Mouse (Mus musculus): ENCODE measurements around the gene Dlgap1.

The Dlgap1 gene

GRCm38 (mm10) chr17:70738168-70738854 lies 769.4 kb downstream of the Dlgap1 start:
- DNase-seq: peak; percentile 66

GRCm38 (mm10) chr17:70739346-70739745 lies 770.5 kb downstream of the Dlgap1 start:
- DNase-seq: no peak

DNA sequence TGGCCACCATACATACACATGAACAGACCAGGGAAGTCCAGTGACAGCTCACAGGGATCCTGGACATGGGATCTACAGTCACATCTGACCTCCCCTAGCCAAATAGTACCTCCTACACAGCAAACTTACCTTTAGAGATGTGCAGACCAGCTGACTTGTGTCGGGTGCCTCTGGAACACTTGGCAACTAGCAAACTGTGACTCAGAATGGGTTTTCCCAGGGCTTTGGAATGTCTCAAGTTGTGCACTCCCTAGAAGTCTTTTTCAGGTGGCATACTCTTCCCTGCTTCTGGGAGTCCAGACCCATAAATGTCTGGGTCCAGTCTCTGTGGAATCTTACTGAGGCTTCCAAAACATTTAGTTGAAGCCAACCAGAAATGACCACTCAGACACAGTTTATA lies 772.8 kb downstream of the Dlgap1 start:
- no peak for DNase-seq

GRCm38 (mm10) chr17:70744570-70745153 lies 775.8 kb downstream of the Dlgap1 start:
- DNase-seq: no peak

DNA sequence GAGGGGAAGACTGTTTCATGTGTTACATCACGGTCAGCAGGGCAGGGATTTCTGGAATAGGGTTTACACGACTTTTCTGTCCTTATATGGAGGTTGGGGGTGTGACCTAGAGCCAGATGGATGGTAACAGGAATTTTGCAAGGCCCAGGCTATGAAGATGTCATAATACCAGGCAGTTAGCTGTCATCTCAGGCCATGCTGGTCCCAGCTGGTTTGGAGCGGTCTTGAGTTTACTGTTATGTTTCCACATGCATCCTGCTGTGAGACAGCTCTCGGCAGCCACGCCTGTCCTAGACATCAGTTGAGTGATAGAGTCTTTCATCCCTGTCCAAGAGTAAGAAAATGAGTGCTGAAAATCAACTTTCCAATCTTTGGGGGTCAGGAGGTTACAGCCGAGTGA lies 776.5 kb downstream of the Dlgap1 start:
- no peak for DNase-seq

GRCm38 (mm10) chr17:70746379-70747079 lies 777.7 kb downstream of the Dlgap1 start:
- DNase-seq: no peak

- DNase-seq: no peak
Observed at GRCm38 (mm10) chr17:70747731-70748475, 779.0 kb downstream of the Dlgap1 start.

DNA sequence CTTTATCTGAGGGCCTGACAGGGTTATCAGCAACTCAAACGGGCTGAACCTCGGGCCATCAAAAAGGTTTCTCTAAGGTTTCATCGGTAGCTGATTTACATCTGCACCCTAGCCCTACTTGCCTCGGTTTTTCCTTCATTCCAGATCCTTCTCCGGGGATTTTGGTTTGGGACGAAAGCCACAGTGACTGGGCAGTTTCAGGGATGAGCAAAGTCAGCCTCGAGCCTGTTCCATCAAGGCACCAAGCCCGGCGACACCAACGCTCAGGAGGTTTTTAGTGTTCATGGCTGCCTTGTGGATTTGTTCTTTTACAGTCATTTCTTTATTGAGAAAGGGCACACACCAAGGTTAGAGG lies 779.6 kb downstream of the Dlgap1 start:
- no peak for DNase-seq

- no peak for DNase-seq
Observed at GRCm38 (mm10) chr17:70748964-70749650, 780.2 kb downstream of the Dlgap1 start.

DNA sequence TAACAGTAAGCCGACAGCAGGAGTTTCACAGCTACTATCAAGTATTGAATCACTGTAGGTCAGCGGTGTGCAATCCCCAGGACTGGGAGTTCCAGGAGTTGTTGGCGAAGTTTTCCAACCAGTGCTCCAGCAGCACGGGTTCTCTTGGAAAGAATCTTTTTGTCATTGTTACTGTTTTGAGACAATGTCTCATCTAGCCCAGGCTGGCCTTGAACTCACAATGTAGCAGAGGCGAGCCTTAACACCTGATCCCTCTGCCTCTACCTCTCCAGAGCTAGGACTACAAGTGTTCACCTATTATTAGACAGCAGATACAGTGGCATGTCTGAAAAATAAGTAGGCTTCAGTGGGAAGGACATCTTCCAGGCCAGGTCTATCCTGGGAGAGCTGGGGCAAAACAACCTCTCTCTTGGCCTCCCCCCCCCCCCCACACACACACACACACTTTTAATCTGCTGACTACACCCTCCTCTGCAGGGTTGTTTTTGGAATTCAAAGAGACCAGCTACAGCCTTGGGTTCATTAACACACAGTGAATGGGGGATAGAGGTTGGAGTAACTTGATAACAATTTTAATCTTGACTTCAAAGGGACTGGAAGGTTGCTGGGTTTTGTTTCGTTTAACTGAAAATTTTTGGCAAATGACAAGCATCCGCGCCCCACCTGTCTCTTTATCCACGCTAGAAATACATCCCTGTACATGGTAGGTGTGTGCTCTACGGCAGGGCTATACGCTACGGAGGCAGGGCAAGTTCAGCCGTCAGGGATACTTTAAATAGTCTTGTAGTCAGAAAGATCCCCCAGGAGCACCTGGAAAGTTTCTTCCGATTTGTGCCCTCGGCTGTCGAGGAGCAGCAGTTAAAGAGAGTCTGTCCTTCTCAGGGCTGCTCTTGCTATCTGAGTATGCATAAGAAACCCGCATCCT lies 781.6 kb downstream of the Dlgap1 start:
- DNase-seq: no peak

GRCm38 (mm10) chr17:70751161-70751651 lies 782.3 kb downstream of the Dlgap1 start:
- no peak for DNase-seq

DNA sequence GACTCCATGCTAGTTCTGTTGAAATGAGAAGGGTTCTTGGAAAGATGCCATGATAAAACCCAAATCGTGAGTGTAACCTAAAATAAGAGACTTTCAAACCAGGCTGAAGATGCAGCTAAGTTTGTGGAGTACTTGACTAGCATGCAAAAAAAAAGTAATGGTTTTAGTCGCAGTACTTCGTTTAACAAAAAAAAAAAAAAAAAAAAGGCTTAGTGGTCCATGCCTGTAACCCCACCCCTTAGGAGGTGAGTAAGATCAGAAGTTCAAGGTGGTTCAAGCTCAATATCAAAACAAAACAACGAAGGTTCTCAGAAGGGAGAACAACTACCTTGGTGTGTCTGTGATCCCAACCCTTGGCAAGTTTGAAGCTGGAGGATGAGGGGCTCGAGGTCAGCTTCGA lies 782.8 kb downstream of the Dlgap1 start:
- DNase-seq: no peak

DNA sequence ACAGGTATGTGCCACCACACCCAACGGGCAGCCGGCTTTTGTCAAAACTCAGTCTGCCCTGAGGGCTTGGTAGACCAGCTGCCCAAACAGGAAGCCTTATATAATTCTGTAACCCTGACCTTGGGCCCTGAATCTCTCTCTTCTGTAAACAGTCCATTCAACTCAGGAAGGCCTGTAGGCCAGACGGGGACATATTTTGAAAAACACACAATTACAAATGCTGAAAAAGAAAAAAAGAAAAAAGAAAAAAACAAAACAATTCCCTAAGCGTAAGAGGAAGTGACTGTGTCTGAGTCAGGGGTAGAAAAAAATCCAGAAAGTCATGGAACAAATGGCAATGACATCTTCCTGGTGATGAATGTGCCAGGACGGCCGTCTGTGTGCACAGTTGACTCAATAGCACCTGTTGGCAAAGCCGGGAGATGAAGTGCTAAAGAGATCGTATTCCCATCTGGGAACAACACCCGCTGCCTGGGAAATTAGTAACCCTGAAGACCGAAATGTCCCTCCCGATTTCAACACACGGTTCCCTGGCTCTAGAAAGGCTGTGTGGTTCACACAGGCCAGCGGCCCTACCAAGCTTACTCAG lies 784.7 kb downstream of the Dlgap1 start:
- no peak for DNase-seq

DNA sequence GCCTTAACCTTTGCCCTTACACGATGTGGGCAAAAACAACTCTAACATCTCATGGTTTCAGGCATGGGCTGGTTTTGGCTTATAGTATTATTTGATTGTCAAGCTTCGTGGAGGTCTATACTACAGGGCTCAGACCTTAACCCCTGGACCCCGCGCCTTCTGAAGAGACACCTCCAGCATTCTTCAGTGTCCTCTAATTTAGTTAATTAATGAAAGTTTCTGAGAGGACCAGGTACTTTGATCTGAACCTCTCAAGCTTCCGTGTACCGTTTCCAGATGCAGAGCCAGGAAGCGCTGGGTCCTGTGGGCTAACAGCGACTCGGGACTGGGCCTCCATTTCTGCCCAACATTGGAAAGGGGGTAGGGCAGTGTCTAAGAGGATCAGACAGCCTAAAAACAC lies 785.2 kb downstream of the Dlgap1 start:
- no peak for DNase-seq

DNA sequence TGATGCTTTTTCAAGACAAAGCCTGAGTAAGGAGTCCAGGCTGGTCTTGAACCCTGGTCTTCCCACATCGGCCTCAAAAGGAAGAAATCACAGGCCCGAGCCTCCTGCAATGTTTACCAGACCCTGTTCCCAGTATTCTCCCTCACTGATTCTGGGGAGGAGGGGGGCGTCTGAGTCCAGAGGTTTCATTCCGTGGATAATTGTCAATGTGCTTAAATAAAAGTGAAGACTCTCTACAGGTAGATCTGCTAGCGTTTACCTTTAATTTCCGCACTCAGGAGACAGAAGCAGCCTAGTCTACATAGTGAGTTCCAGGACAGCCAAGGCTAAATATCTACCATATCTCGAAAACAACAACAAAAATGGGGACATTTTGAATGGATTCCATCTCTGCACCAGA lies 785.8 kb downstream of the Dlgap1 start:
- no peak for DNase-seq

GRCm38 (mm10) chr17:70755039-70755668 lies 786.3 kb downstream of the Dlgap1 start:
- DNase-seq: peak; percentile 81

GRCm38 (mm10) chr17:70755669-70756263 lies 786.9 kb downstream of the Dlgap1 start:
- no peak for DNase-seq

GRCm38 (mm10) chr17:70762001-70762400 lies 793.1 kb downstream of the Dlgap1 start:
- DNase-seq: no peak

- DNase-seq: no peak
Observed at GRCm38 (mm10) chr17:70762634-70763033, 793.8 kb downstream of the Dlgap1 start.

- DNase-seq: no peak
Observed at GRCm38 (mm10) chr17:70765337-70765736, 796.5 kb downstream of the Dlgap1 start.

All from thymus, postnatal 25 days (tissue).